Comparison of ENCODE assay signal across 15 mouse cellular contexts in genomic region chr5:72863166-72863565, GRCm38 (mm10). TPM values are rescaled to one million over a fixed set of nuclear protein-coding genes. Genes with fewer than 3 reads are reported as not detected.
DNase-seq lines count a peak whose midpoint lies in the region; ATAC-seq and TF ChIP-seq lines count a peak whose summit lies in the region.
"Had no signal": no experiment of that assay in that cellular context is flagged by ENCODE, and none has a peak within 500 bp of the region (broad histone marks: within the 10 kb centered on the region; RNA-seq: fewer than 3 reads in every experiment).

No protein-coding gene starts in this region.

- H3K4me1 ChIP-seq in intestine, postnatal 0 days (replicated peaks; ENCODE audit: control insufficient read depth, insufficient read depth, low read length), result no peaks in the 10 kb centered on the region; the same call in 1 of the 2 replicates
- H3K4me1 ChIP-seq in midbrain, embryonic 10.5 days, result peaks cover 8% of the 10 kb centered on the region

- H3K9ac ChIP-seq in intestine, postnatal 0 days (ENCODE audit: low read depth, low read length), result no peak overlapping the region
- H3K9ac ChIP-seq: limb, embryonic 13.5 days; liver, embryonic 14.5 days had no signal

- intact Hi-C loops in heart, postnatal 14 days (cut with DNase I), result no loop called here

- no peak overlapping the region for H3K4me2 ChIP-seq in intestine, postnatal 0 days (replicated peaks; ENCODE audit: low read depth)
- H3K4me2 ChIP-seq: limb, embryonic 13.5 days had no signal

- no peak for TF ChIP-seq CTCF in intestine, postnatal 0 days (IDR thresholded peaks at IDR 0.05; ENCODE audit: low read depth)

- no peaks in the 10 kb centered on the region for H3K9me3 ChIP-seq in intestine, postnatal 0 days (ENCODE audit: control insufficient read depth)
- peaks cover 6% of the 10 kb centered on the region; the same call in 1 of the 2 replicates for H3K9me3 ChIP-seq in midbrain, embryonic 10.5 days (replicated peaks)

- no peak overlapping the region for H3K27ac ChIP-seq in intestine, postnatal 0 days (ENCODE audit: low read depth, low read length)
- no peak overlapping the region for H3K27ac ChIP-seq in midbrain, embryonic 10.5 days (replicated peaks)
- H3K27ac ChIP-seq: heart, adult 2 months; limb, embryonic 13.5 days; liver, embryonic 14.5 days had no signal

- peak; percentile 46 for ATAC-seq in megakaryocyte-erythroid progenitor cell, adult 5-6 weeks (replicated peaks; ENCODE audit: low FRiP score, low TSS enrichment, poor library complexity, severe bottlenecking)
- no peak for ATAC-seq in intestine, postnatal 0 days
- ATAC-seq: hindbrain, embryonic 16.5 days had no signal

- no peak overlapping the region for H3K4me3 ChIP-seq in intestine, postnatal 0 days (ENCODE audit: low read depth, low read length)
- no peak overlapping the region for H3K4me3 ChIP-seq in midbrain, embryonic 10.5 days
- H3K4me3 ChIP-seq: heart, adult 2 months; limb, embryonic 13.5 days had no signal

- no peaks in the 10 kb centered on the region for H3K27me3 ChIP-seq in intestine, postnatal 0 days (replicated peaks; ENCODE audit: control insufficient read depth, insufficient read depth, low read length)
- peaks cover 39% of the 10 kb centered on the region for H3K27me3 ChIP-seq in midbrain, embryonic 10.5 days (ENCODE audit: low read depth, poor library complexity, severe bottlenecking)

- DNase-seq in CD4-positive, CD25-positive, alpha-beta regulatory T cell, adult 2 months (ENCODE audit: low read depth, low spot score), result peak; percentile 62
- peak; percentile 53 for DNase-seq in T-cell, adult 2 months (ENCODE audit: low spot score)
- peak; percentile 28 to 49 for DNase-seq in thymus, postnatal 36 days
- DNase-seq in heart, postnatal 14 days, result no peak
- DNase-seq in midbrain, embryonic 10.5 days (ENCODE audit: low spot score), result no peak
- DNase-seq: adrenal gland, adult 2 months; cerebellum, adult 8-10 months; gastrocnemius, postnatal 14 days; heart, adult 2 months; kidney, adult 11 months had no signal

- 0 out of 2 replicates have a peak, but pooled peaks cover 4% of the 10 kb centered on the region for H3K36me3 ChIP-seq in intestine, postnatal 0 days (ENCODE audit: control insufficient read depth, insufficient read depth)
- H3K36me3 ChIP-seq in midbrain, embryonic 10.5 days, result no peaks in the 10 kb centered on the region
- H3K36me3 ChIP-seq: limb, embryonic 13.5 days had no signal

- 74% methylated on average over 9 of the region's 9 CpGs for WGBS in intestine, postnatal 0 days
- 94% methylated on average over 9 of the region's 9 CpGs for WGBS in midbrain, embryonic 10.5 days

RNA-seq across cellular contexts. Expression of gene Tec, which starts 5.1 kb away (rescaled TPM):
- total RNA-seq in megakaryocyte-erythroid progenitor cell, adult 5-6 weeks (2014; fragmentation: Nextera tagmentation), result 4.8 and 10.0 TPM in 2 replicates
- 16.3 and 21.6 TPM in 2 replicates for total RNA-seq in megakaryocyte-erythroid progenitor cell, adult 5-6 weeks (2017)
- 12.4 and 14.7 TPM in 2 replicates for polyA plus RNA-seq in intestine, postnatal 0 days (2015; fragmentation: Nextera tagmentation; extraction: Ambion mirVana)
- total RNA-seq in heart, postnatal 14 days (2021), result 10 to 100 TPM; 11.0 to 11.9 TPM
- 3.2 and 4.6 TPM in 2 replicates for polyA plus RNA-seq in midbrain, embryonic 10.5 days (2016; fragmentation: Nextera tagmentation; extraction: Ambion mirVana)

RNA-seq across cellular contexts. Expression of gene Slain2, which starts 50.9 kb away (rescaled TPM):
- total RNA-seq in megakaryocyte-erythroid progenitor cell, adult 5-6 weeks (2014; fragmentation: Nextera tagmentation), result 19.2 and 19.6 TPM in 2 replicates
- 28.2 and 34.4 TPM in 2 replicates for total RNA-seq in megakaryocyte-erythroid progenitor cell, adult 5-6 weeks (2017)
- 9.6 and 10.1 TPM in 2 replicates for polyA plus RNA-seq in intestine, postnatal 0 days (2015; fragmentation: Nextera tagmentation; extraction: Ambion mirVana)
- 100 to 1,000 TPM; 109 to 122 TPM for total RNA-seq in heart, postnatal 14 days (2021)
- 16.2 and 16.5 TPM in 2 replicates for polyA plus RNA-seq in midbrain, embryonic 10.5 days (2016; fragmentation: Nextera tagmentation; extraction: Ambion mirVana)

Comparison
In these comparisons a context has a peak if more than half of its experiments do, and no peak if none do; other contexts are left out.
1. DNase-seq: peak in CD4-positive, CD25-positive, alpha-beta regulatory T cell, adult 2 months (single experiment), T-cell, adult 2 months (single experiment) and thymus, postnatal 36 days (2 of 2); none in heart, postnatal 14 days (0 of 2) and midbrain, embryonic 10.5 days (single experiment).